Mouse (Mus musculus): ENCODE data around the gene Cuta. TPM values are rescaled to one million over a fixed set of nuclear protein-coding genes. Genes with fewer than 3 reads are reported as not detected.

The Cuta gene
- polyA plus RNA-seq, 1 experiment from 2014 or later: 170 TPM

- Histone ChIP-seq H3K4me3 (peak overlapping the region; percentile 45), H3K27me3 (no peaks in the 10 kb centered on the region), H3K36me3 (peaks cover 37% of the 10 kb centered on the region), H3K9ac (peak overlapping the region; percentile 70), H3K4me1 (peaks cover 55% of the 10 kb centered on the region), H3K9me3 (no peaks in the 10 kb centered on the region), H3K4me2 (replicated peaks) (peak overlapping the region; percentile 90), H3K27ac (peak overlapping the region; percentile 48; the same call in 1 of the 2 replicates)
- ATAC-seq (ENCODE audit: low FRiP score, low read depth): no peak
- 25% methylated on average over 6 of the region's 6 CpGs for WGBS
Measured at GRCm38 (mm10) chr17:26953201-26953600, 13.8 kb upstream of the Cuta start.

- Histone ChIP-seq H3K27ac (peak overlapping the region; percentile 63; the same call in 1 of the 2 replicates), H3K9ac (peak overlapping the region; percentile 70), H3K27me3 (no peaks in the 10 kb centered on the region), H3K4me3 (peak overlapping the region; percentile 45), H3K4me2 (replicated peaks) (peak overlapping the region; percentile 90), H3K36me3 (peaks cover 27% of the 10 kb centered on the region), H3K4me1 (peaks cover 62% of the 10 kb centered on the region), H3K9me3 (no peaks in the 10 kb centered on the region)
- 5% methylated on average over 22 of the region's 23 CpGs for WGBS
- no peak for ATAC-seq (ENCODE audit: low FRiP score, low read depth)
Measured at GRCm38 (mm10) chr17:26951952-26952877, 12.8 kb upstream of the Cuta start.

- Histone ChIP-seq H3K36me3 (peaks cover 19% of the 10 kb centered on the region), H3K27ac (peak overlapping the region; percentile 63; the same call in 1 of the 2 replicates), H3K4me3 (peak overlapping the region; percentile 45), H3K9me3 (no peaks in the 10 kb centered on the region), H3K4me2 (replicated peaks) (peak overlapping the region; percentile 90), H3K27me3 (no peaks in the 10 kb centered on the region), H3K4me1 (peaks cover 70% of the 10 kb centered on the region), H3K9ac (peak overlapping the region; percentile 70)
- WGBS: 0% methylated on average over 11 of the region's 11 CpGs
- ATAC-seq (ENCODE audit: low FRiP score, low read depth): peak; percentile 73
Measured at GRCm38 (mm10) chr17:26951406-26951805, 12.0 kb upstream of the Cuta start.

- no peaks in the 10 kb centered on the region for H3K27me3 ChIP-seq
- H3K4me1 ChIP-seq: peaks cover 77% of the 10 kb centered on the region
- peak overlapping the region; percentile 90 for H3K4me2 ChIP-seq (replicated peaks)
- peak overlapping the region; percentile 61; the same call in 1 of the 2 replicates for H3K27ac ChIP-seq
- H3K36me3 ChIP-seq: peaks cover 12% of the 10 kb centered on the region
- H3K9me3 ChIP-seq: no peaks in the 10 kb centered on the region
- ATAC-seq (ENCODE audit: low FRiP score, low read depth): no peak
- peak overlapping the region; percentile 45 for H3K4me3 ChIP-seq
- 24% methylated on average over 7 of the region's 7 CpGs for WGBS
- peak overlapping the region; percentile 70 for H3K9ac ChIP-seq
Measured at GRCm38 (mm10) chr17:26950560-26951288, 11.4 kb upstream of the Cuta start.

GRCm38 (mm10) chr17:26949866-26950265 is 10.5 kb upstream of the Cuta start:
- Histone ChIP-seq H3K27me3 (no peaks in the 10 kb centered on the region), H3K9me3 (no peaks in the 10 kb centered on the region), H3K9ac (peak overlapping the region; percentile 80), H3K4me3 (peak overlapping the region; percentile 72), H3K4me1 (peaks cover 81% of the 10 kb centered on the region), H3K4me2 (replicated peaks) (peak overlapping the region; percentile 90), H3K27ac (peak overlapping the region; percentile 69; the same call in 1 of the 2 replicates), H3K36me3 (peaks cover 4% of the 10 kb centered on the region)
- 45% methylated on average over 5 of the region's 5 CpGs for WGBS
- no peak for ATAC-seq (ENCODE audit: low FRiP score, low read depth)

- Histone ChIP-seq H3K9ac (peak overlapping the region; percentile 80), H3K27me3 (no peaks in the 10 kb centered on the region), H3K4me2 (replicated peaks) (peak overlapping the region; percentile 90), H3K4me1 (peaks cover 78% of the 10 kb centered on the region), H3K27ac (peak overlapping the region; percentile 69), H3K9me3 (no peaks in the 10 kb centered on the region), H3K36me3 (no peaks in the 10 kb centered on the region), H3K4me3 (peak overlapping the region; percentile 72)
- 5% methylated on average over 13 of the region's 14 CpGs for WGBS
- 0 out of 2 replicates have a peak, but pooled peaks have one; percentile 10 for ATAC-seq (ENCODE audit: low FRiP score, low read depth)
Measured at GRCm38 (mm10) chr17:26949051-26949577, 9.7 kb upstream of the Cuta start.

- WGBS: 1% methylated on average over 30 of the region's 87 CpGs
- H3K9ac ChIP-seq: peak overlapping the region; percentile 80
- ATAC-seq (ENCODE audit: low FRiP score, low read depth): no peak
Measured at GRCm38 (mm10) chr17:26948316-26949050, 9.1 kb upstream of the Cuta start.

GRCm38 (mm10) chr17:26947231-26948100 is 8.1 kb upstream of the Cuta start:
- peak overlapping the region; percentile 50; the same call in 1 of the 2 replicates for H3K4me3 ChIP-seq
- peak overlapping the region; percentile 72; the same call in 1 of the 2 replicates for H3K27ac ChIP-seq
- peak overlapping the region; percentile 85 for H3K4me2 ChIP-seq (replicated peaks)
- H3K9ac ChIP-seq: peak overlapping the region; percentile 75
- WGBS: 52% methylated on average over 12 of the region's 12 CpGs
- H3K9me3 ChIP-seq: no peaks in the 10 kb centered on the region
- H3K27me3 ChIP-seq: no peaks in the 10 kb centered on the region
- no peak for ATAC-seq (ENCODE audit: low FRiP score, low read depth)
- no peaks in the 10 kb centered on the region for H3K36me3 ChIP-seq
- H3K4me1 ChIP-seq: peaks cover 67% of the 10 kb centered on the region

More at GRCm38 (mm10) chr17:26948316-26949050, 9.1 kb upstream of the Cuta start:
- no peaks in the 10 kb centered on the region for H3K27me3 ChIP-seq
- H3K4me2 ChIP-seq (replicated peaks): peak overlapping the region; percentile 90
- peak overlapping the region; percentile 72 for H3K4me3 ChIP-seq
- H3K4me1 ChIP-seq: peaks cover 72% of the 10 kb centered on the region
- H3K36me3 ChIP-seq: no peaks in the 10 kb centered on the region
- no peaks in the 10 kb centered on the region for H3K9me3 ChIP-seq
- peak overlapping the region; percentile 69; the same call in 1 of the 2 replicates for H3K27ac ChIP-seq

- Histone ChIP-seq H3K27ac (peak overlapping the region; percentile 72), H3K9me3 (no peaks in the 10 kb centered on the region), H3K4me3 (peak overlapping the region; percentile 50), H3K36me3 (no peaks in the 10 kb centered on the region), H3K4me2 (replicated peaks) (peak overlapping the region; percentile 85), H3K9ac (peak overlapping the region; percentile 75), H3K27me3 (no peaks in the 10 kb centered on the region), H3K4me1 (peaks cover 64% of the 10 kb centered on the region)
- under 1% methylated on average over 37 of the region's 37 CpGs for WGBS
- peak; percentile 16; the same call in 1 of the 2 replicates for ATAC-seq (ENCODE audit: low FRiP score, low read depth)
Measured at GRCm38 (mm10) chr17:26946567-26946966, 7.2 kb upstream of the Cuta start.

- peak overlapping the region; percentile 72 for H3K27ac ChIP-seq
- no peaks in the 10 kb centered on the region for H3K9me3 ChIP-seq
- peak overlapping the region; percentile 50 for H3K4me3 ChIP-seq
- no peaks in the 10 kb centered on the region for H3K27me3 ChIP-seq
- no peaks in the 10 kb centered on the region for H3K36me3 ChIP-seq
- peaks cover 58% of the 10 kb centered on the region for H3K4me1 ChIP-seq
- peak overlapping the region; percentile 85 for H3K4me2 ChIP-seq (replicated peaks)
- ATAC-seq (ENCODE audit: low FRiP score, low read depth): no peak
- WGBS: 23% methylated on average over 13 of the region's 13 CpGs
- H3K9ac ChIP-seq: peak overlapping the region; percentile 75
Measured at GRCm38 (mm10) chr17:26945824-26946495, 6.6 kb upstream of the Cuta start.
